Mouse (Mus musculus): ENCODE measurements around the gene Myo1d. TPM values are rescaled to one million over a fixed set of nuclear protein-coding genes. Genes with fewer than 3 reads are reported as not detected.

The Myo1d gene
- polyA plus RNA-seq, 1 experiment = 10.8 TPM

- H3K79me3 ChIP-seq (ENCODE audit: low read depth) = peaks cover 18% of the 10 kb centered on the region
- peaks cover 32% of the 10 kb centered on the region for H3K79me2 ChIP-seq (ENCODE audit: control insufficient read depth, insufficient read depth)
- peak overlapping the region; percentile 25 for H3ac ChIP-seq (ENCODE audit: control insufficient read depth, insufficient read length, low read depth)
- TF ChIP-seq MYOD1 (IDR thresholded peaks at IDR 0.05; ENCODE audit: control insufficient read depth, insufficient read length, low read depth) = no peak
- no peak for TF ChIP-seq MAX (IDR thresholded peaks at IDR 0.05)
- TF ChIP-seq CTCF (IDR thresholded peaks at IDR 0.05; ENCODE audit: control insufficient read depth, insufficient read depth, insufficient read length) = no peak
- no peak for TF ChIP-seq MYOG (IDR thresholded peaks at IDR 0.05; ENCODE audit: control insufficient read depth, extremely low read depth, insufficient read length)
- no peak for TF ChIP-seq USF1 (IDR thresholded peaks at IDR 0.05; ENCODE audit: low read depth)
- no peak overlapping the region for H3K4me3 ChIP-seq (ENCODE audit: insufficient read depth, poor library complexity, severe bottlenecking)
- H3K36me3 ChIP-seq (ENCODE audit: control insufficient read depth, insufficient read depth) = peaks cover 20% of the 10 kb centered on the region
- no peaks in the 10 kb centered on the region for H3K27me3 ChIP-seq (ENCODE audit: control insufficient read depth, insufficient read depth, insufficient read length)
These were observed 296.2 kb downstream of the Myo1d start for GRCm38 (mm10) chr11:80483536-80484067.

DNA sequence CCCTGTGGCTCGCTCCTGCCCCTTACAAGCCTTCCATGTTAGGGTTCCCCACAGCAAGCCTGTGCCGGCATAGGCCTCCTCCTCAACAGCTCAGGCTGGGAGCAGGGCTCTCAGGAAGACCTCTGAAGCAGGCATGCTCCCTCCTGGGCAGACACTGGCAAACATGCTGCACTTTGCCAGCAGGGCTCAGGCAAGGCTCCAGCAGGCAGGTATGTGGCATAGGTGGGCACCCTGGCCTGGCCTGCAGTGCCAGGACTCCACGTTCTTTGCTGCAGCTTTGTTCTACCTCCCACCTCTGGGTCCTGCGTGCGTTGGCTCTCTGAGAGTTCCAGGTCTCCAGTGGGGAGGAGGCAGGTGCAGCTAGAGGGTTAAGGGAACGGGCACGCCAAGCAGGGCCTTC is 296.9 kb downstream of the Myo1d start:
- Histone ChIP-seq H3ac (ENCODE audit: control insufficient read depth, insufficient read length, low read depth) (no peak overlapping the region), H3K4me3 (ENCODE audit: insufficient read depth, poor library complexity, severe bottlenecking) (no peak overlapping the region), H3K27me3 (ENCODE audit: control insufficient read depth, insufficient read depth, insufficient read length) (no peaks in the 10 kb centered on the region), H3K79me2 (ENCODE audit: control insufficient read depth, insufficient read depth) (peaks cover 39% of the 10 kb centered on the region), H3K36me3 (ENCODE audit: control insufficient read depth, insufficient read depth) (peaks cover 25% of the 10 kb centered on the region), H3K79me3 (ENCODE audit: low read depth) (peaks cover 25% of the 10 kb centered on the region)
- TF ChIP-seq MAX (IDR thresholded peaks at IDR 0.05) (no peak), CEBPB (IDR thresholded peaks at IDR 0.05; ENCODE audit: low read depth) (no peak), USF1 (IDR thresholded peaks at IDR 0.05; ENCODE audit: low read depth) (no peak), MYOG (IDR thresholded peaks at IDR 0.05; ENCODE audit: control insufficient read depth, extremely low read depth, insufficient read length) (no peak), CTCF (IDR thresholded peaks at IDR 0.05; ENCODE audit: control insufficient read depth, insufficient read depth, insufficient read length) (no peak), FOSL1 (IDR thresholded peaks at IDR 0.05; ENCODE audit: insufficient read depth, low read length, poor library complexity, severe bottlenecking) (no peak), MYOD1 (IDR thresholded peaks at IDR 0.05; ENCODE audit: control insufficient read depth, insufficient read length, low read depth) (no peak)

DNA sequence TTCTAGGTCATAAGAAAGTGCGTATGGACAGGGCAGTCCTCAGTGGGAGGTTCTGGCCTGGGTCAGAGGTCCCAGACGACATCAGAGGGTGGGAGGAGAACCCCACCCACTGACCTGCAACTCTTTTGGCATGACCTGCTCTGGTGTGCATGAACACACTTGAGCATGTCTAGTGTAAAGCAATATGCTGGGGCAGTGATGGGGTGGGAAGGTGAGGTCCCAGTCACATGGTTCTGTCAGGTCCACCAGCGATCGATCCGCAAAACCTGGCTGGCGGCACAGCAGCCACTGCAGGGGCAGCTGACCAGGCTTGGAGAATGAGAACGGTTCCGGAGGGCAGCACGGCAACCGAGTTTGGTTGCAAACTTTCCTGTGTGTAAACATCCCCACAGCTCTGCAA is 297.5 kb downstream of the Myo1d start:
- Histone ChIP-seq H3ac (ENCODE audit: control insufficient read depth, insufficient read length, low read depth) (no peak overlapping the region), H3K4me3 (ENCODE audit: insufficient read depth, poor library complexity, severe bottlenecking) (no peak overlapping the region), H3K27me3 (ENCODE audit: control insufficient read depth, insufficient read depth, insufficient read length) (no peaks in the 10 kb centered on the region), H3K79me3 (ENCODE audit: low read depth) (peaks cover 31% of the 10 kb centered on the region), H3K79me2 (ENCODE audit: control insufficient read depth, insufficient read depth) (peaks cover 45% of the 10 kb centered on the region), H3K36me3 (ENCODE audit: control insufficient read depth, insufficient read depth) (peaks cover 27% of the 10 kb centered on the region)
- no peak for TF ChIP-seq CEBPB (IDR thresholded peaks at IDR 0.05; ENCODE audit: low read depth)
- no peak for TF ChIP-seq USF1 (IDR thresholded peaks at IDR 0.05; ENCODE audit: low read depth)
- TF ChIP-seq MYOG (IDR thresholded peaks at IDR 0.05; ENCODE audit: control insufficient read depth, extremely low read depth, insufficient read length) = no peak
- TF ChIP-seq MAX (IDR thresholded peaks at IDR 0.05) = no peak
- no peak for TF ChIP-seq MYOD1 (IDR thresholded peaks at IDR 0.05; ENCODE audit: control insufficient read depth, insufficient read length, low read depth)
- no peak for TF ChIP-seq CTCF (IDR thresholded peaks at IDR 0.05; ENCODE audit: control insufficient read depth, insufficient read depth, insufficient read length)
- TF ChIP-seq FOSL1 (IDR thresholded peaks at IDR 0.05; ENCODE audit: insufficient read depth, low read length, poor library complexity, severe bottlenecking) = no peak

GRCm38 (mm10) chr11:80481409-80482050 is 298.3 kb downstream of the Myo1d start:
- Histone ChIP-seq H3K36me3 (ENCODE audit: control insufficient read depth, insufficient read depth) (peaks cover 27% of the 10 kb centered on the region), H3ac (ENCODE audit: control insufficient read depth, insufficient read length, low read depth) (no peak overlapping the region), H3K79me2 (ENCODE audit: control insufficient read depth, insufficient read depth) (peaks cover 50% of the 10 kb centered on the region), H3K4me3 (ENCODE audit: insufficient read depth, poor library complexity, severe bottlenecking) (no peak overlapping the region), H3K79me3 (ENCODE audit: low read depth) (peaks cover 31% of the 10 kb centered on the region), H3K27me3 (ENCODE audit: control insufficient read depth, insufficient read depth, insufficient read length) (no peaks in the 10 kb centered on the region)
- no peak for TF ChIP-seq USF1 (IDR thresholded peaks at IDR 0.05; ENCODE audit: low read depth)
- TF ChIP-seq CTCF (IDR thresholded peaks at IDR 0.05; ENCODE audit: control insufficient read depth, insufficient read depth, insufficient read length) = no peak
- TF ChIP-seq MYOD1 (IDR thresholded peaks at IDR 0.05; ENCODE audit: control insufficient read depth, insufficient read length, low read depth) = no peak
- TF ChIP-seq CEBPB (IDR thresholded peaks at IDR 0.05; ENCODE audit: low read depth) = no peak
- no peak for TF ChIP-seq FOSL1 (IDR thresholded peaks at IDR 0.05; ENCODE audit: insufficient read depth, low read length, poor library complexity, severe bottlenecking)

- no peak for TF ChIP-seq MYOD1 (IDR thresholded peaks at IDR 0.05; ENCODE audit: control insufficient read depth, insufficient read length, low read depth)
- TF ChIP-seq CEBPB (IDR thresholded peaks at IDR 0.05; ENCODE audit: low read depth) = no peak
- TF ChIP-seq CTCF (IDR thresholded peaks at IDR 0.05; ENCODE audit: control insufficient read depth, insufficient read depth, insufficient read length) = no peak
- no peak for TF ChIP-seq MAX (IDR thresholded peaks at IDR 0.05)
- TF ChIP-seq FOSL1 (IDR thresholded peaks at IDR 0.05; ENCODE audit: insufficient read depth, low read length, poor library complexity, severe bottlenecking) = no peak
- no peak for TF ChIP-seq MYOG (IDR thresholded peaks at IDR 0.05; ENCODE audit: control insufficient read depth, extremely low read depth, insufficient read length)
- TF ChIP-seq USF1 (IDR thresholded peaks at IDR 0.05; ENCODE audit: low read depth) = no peak
- H3K79me3 ChIP-seq (ENCODE audit: low read depth) = peaks cover 31% of the 10 kb centered on the region
These were observed 299.6 kb downstream of the Myo1d start for GRCm38 (mm10) chr11:80479906-80480866.

More at GRCm38 (mm10) chr11:80479906-80480866, 299.6 kb downstream of the Myo1d start:
- no peaks in the 10 kb centered on the region for H3K27me3 ChIP-seq (ENCODE audit: control insufficient read depth, insufficient read depth, insufficient read length)
- H3K79me2 ChIP-seq (ENCODE audit: control insufficient read depth, insufficient read depth) = peaks cover 50% of the 10 kb centered on the region
- H3ac ChIP-seq (ENCODE audit: control insufficient read depth, insufficient read length, low read depth) = no peak overlapping the region
- no peak overlapping the region for H3K4me3 ChIP-seq (ENCODE audit: insufficient read depth, poor library complexity, severe bottlenecking)
- peaks cover 27% of the 10 kb centered on the region for H3K36me3 ChIP-seq (ENCODE audit: control insufficient read depth, insufficient read depth)

All from C2C12 (cell line).